Mouse (Mus musculus) kidney, adult 10 weeks (tissue): ENCODE data around the gene Cfap77. TPM values are rescaled to one million over a fixed set of nuclear protein-coding genes. Genes with fewer than 3 reads are reported as not detected.

Experiments used
- polyA plus RNA-seq: library from polyadenylated mRNA; stranded (reverse); fragments of 350-450 nt; fragmentation: Illumina TruSeq; extraction: RNeasy Lipid Tissue Mini Kit (QIAGEN cat#74804); gene quantifications from one replicate; pipeline ENCODE4 v1.2.3, GENCODE M21; 2014; ENCODE audit warnings: low read depth, low replicate concordance

The Cfap77 gene
- polyA plus RNA-seq = 0.24 TPM

DNA sequence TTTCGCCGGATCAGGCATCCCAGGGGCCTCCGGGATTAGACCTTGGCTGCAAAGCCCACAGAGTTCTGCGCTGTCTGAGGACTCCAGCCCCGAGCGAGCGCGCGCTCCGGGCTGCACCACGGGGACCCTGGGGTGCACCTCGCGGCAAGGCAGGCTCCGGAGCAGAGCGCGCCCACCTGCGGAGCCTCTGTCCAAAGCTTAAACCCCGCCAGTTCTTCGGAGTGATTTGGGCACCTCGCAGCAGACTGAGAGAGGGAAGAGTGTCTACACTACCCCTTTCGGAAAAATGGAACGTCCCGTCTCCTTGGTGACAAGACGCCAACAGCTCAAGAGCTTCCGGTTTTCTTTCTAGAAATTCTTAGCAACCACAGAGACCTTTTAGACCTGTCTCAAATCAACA, at the start of gene Cfap77:
Gene Cfap77, minus strand, starts transcription at position 76 of the 400 bp plus-strand sequence.

GRCm38 (mm10) chr2:29060135-29060597, 5.3 kb upstream of the Cfap77 start, which contains the start of gene Ttf1:
Gene Ttf1 (plus strand): TSS chr2:29060262.

GRCm38 (mm10) chr2:28916513-28916865, 138.4 kb downstream of the Cfap77 start, which contains the start of gene Barhl1:
Gene Barhl1 (minus strand): TSS chr2:28916668.

Other genes starting within 250 kb of the Cfap77 start
- 13.2 TPM for gene Gtf3c4, start 214.7 kb downstream of the Cfap77 start, polyA plus RNA-seq
- gene Ddx31, start 214.7 kb downstream of the Cfap77 start, polyA plus RNA-seq = 4.9 TPM
- not detected for gene Barhl1, start 138.4 kb downstream of the Cfap77 start, polyA plus RNA-seq
- 7.7 TPM for gene Ttf1, start 5.2 kb upstream of the Cfap77 start, polyA plus RNA-seq
- 30.9 TPM for gene Setx, start 69.1 kb upstream of the Cfap77 start, polyA plus RNA-seq
- not detected for gene Ntng2, start 197.9 kb upstream of the Cfap77 start, polyA plus RNA-seq